Mouse (Mus musculus) neural tube, embryonic 11.5 days (tissue): ENCODE results near the gene Tmem199. TPM values are rescaled to one million over a fixed set of nuclear protein-coding genes. Genes with fewer than 3 reads are reported as not detected.

ENCODE experiments used
- ATAC-seq: fragments of 200-750 bp; cut with Nextera tagmentation; 2 replicates; pipeline ENCODE4 v1.8.0; 2017; ENCODE audit warnings: moderate number of reproducible peaks, mild to moderate bottlenecking, moderate TSS enrichment, moderate library complexity; ENCODE audit not compliant: insufficient read depth, low FRiP score, low TSS enrichment
- DNase-seq: peaks from one replicate; pipeline ENCODE4 v3.0.0-alpha.2; 2015; ENCODE audit warnings: low spot score
- H3K27ac ChIP-seq: fragments of 300-500 bp; sonication (generic); 2 replicates; pipeline ENCODE4 v1.5.1; 2014; ENCODE audit warnings: low read depth, mild to moderate bottlenecking, low read length
- H3K27me3 ChIP-seq: fragments of 300-500 bp; sonication (generic); 2 replicates; pipeline ENCODE4 v1.6.1; 2014; ENCODE audit warnings: mild to moderate bottlenecking, low read length, mixed read lengths; ENCODE audit not compliant: control insufficient read depth, insufficient read depth
- H3K36me3 ChIP-seq: fragments of 300-500 bp; sonication (generic); 2 replicates; pipeline ENCODE4 v1.6.1; 2014; ENCODE audit warnings: mild to moderate bottlenecking, low read length, moderate library complexity, mixed read lengths; ENCODE audit not compliant: control insufficient read depth, insufficient read depth
- H3K4me1 ChIP-seq: fragments of 300-500 bp; sonication (generic); 2 replicates; pipeline ENCODE4 v1.6.1; 2014; ENCODE audit warnings: low read length, mixed read lengths; ENCODE audit not compliant: control insufficient read depth, insufficient read depth
- H3K4me2 ChIP-seq: fragments of 300-500 bp; sonication (generic); 2 replicates; pipeline ENCODE4 v1.6.1; 2014; ENCODE audit warnings: low read depth, mild to moderate bottlenecking, moderate library complexity
- H3K4me3 ChIP-seq: fragments of 300-500 bp; sonication (generic); 2 replicates; pipeline ENCODE4 v1.5.1; 2014; ENCODE audit warnings: low read depth, low read length
- H3K9ac ChIP-seq: fragments of 300-500 bp; sonication (generic); 2 replicates; pipeline ENCODE4 v1.6.1; 2014; ENCODE audit warnings: mild to moderate bottlenecking, low read length
- H3K9me3 ChIP-seq: fragments of 300-500 bp; sonication (generic); 2 replicates; pipeline ENCODE4 v1.6.1; 2016; ENCODE audit warnings: low read length; ENCODE audit not compliant: control insufficient read depth
- WGBS: fragments of 180-500 bp; shearing (Covaris S2); extraction: QIAGEN DNeasy Blood & Tissue Kit; methylation state at CpG from one replicate; pipeline ENCODE4 v1.1.7; 2014; 5-methylcytosine and 5-hydroxymethylcytosine counted together
- polyA plus RNA-seq: library from polyadenylated mRNA; unstranded; fragments of >200 nt; fragmentation: Nextera tagmentation; extraction: Ambion mirVana; gene quantifications from 2 replicates; pipeline ENCODE4 v1.2.1, GENCODE M21; 2014

Tmem199 gene
- polyA plus RNA-seq, 1 experiment from 2014 or later: 87.3 TPM

DNA sequence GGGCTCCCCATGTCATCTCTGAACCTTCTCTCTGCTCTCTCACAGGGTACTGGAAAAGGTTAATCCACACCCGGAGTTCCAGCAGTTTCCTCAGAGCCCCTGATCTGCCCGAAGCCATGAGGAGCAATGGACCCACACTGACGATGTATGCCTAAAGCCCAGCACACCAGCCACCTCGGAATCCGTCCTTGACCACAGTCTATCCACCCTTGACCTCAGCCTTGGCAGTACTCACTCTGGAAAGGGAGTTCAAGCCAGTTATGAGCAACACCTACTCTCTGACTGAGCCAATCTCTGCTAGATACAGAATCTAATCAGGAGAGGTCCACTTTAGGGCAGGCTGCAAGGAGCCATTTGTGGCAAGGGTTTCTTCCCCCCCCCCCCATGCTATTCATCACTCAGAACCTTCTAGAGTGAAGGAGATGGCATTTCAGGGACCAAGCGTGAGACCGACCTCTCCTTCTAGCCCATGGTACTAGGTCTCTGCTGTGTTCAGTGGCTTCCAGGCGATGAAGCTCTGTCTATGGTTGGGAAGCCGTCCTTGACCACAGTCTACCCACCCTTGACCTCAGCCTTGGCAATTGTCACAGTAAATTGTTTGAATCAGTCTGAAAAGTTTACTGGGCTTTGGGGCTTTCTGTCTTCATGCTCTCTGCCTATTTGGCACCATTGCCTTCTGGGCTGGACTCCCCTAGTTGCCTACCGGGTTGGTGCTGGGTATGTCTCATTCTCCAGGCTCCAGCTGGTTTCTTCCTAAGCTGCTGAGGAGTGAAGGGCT, 40.5 kb downstream of the Tmem199 start:
- 91% methylated on average over 10 of the region's 10 CpGs for WGBS
- ATAC-seq: no peak

DNA sequence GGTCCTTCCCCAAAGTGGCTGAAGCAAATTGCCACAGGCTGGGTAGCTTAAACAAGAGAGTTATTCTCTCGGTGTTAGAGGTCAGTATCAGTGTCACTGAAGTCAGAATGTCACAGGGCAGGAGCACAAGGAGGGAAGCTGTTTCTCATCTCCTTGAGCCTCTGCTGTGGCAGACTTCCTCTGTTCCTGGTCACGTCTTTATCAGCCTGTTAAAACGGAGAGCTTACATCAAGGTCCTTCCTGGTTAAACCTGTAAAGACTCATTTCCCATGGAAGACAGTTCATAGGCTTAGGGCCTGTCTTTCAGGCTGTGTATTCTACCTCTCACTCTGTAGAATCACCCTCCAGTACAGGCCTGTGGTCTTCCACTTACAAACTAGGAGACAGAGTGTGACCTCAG, 44.0 kb downstream of the Tmem199 start:
- WGBS: 63% methylated on average over 3 of the region's 3 CpGs
- ATAC-seq: no peak
- Histone ChIP-seq H3K27me3 (no peaks in the 10 kb centered on the region), H3K36me3 (no peaks in the 10 kb centered on the region), H3K4me1 (peaks cover 9% of the 10 kb centered on the region; the same call in 1 of the 2 replicates), H3K27ac (no peak overlapping the region), H3K4me3 (no peak overlapping the region), H3K9ac (no peak overlapping the region), H3K9me3 (no peaks in the 10 kb centered on the region), H3K4me2 (no peak overlapping the region)
- DNase-seq: no peak

More for the DNA sequence above, 40.5 kb downstream of the Tmem199 start:
- Histone ChIP-seq H3K4me2 (no peak overlapping the region), H3K9me3 (no peaks in the 10 kb centered on the region), H3K36me3 (no peaks in the 10 kb centered on the region), H3K4me3 (no peak overlapping the region), H3K4me1 (no peaks in the 10 kb centered on the region; the same call in 1 of the 2 replicates), H3K9ac (no peak overlapping the region), H3K27me3 (no peaks in the 10 kb centered on the region), H3K27ac (no peak overlapping the region)
- no peak for DNase-seq

DNA sequence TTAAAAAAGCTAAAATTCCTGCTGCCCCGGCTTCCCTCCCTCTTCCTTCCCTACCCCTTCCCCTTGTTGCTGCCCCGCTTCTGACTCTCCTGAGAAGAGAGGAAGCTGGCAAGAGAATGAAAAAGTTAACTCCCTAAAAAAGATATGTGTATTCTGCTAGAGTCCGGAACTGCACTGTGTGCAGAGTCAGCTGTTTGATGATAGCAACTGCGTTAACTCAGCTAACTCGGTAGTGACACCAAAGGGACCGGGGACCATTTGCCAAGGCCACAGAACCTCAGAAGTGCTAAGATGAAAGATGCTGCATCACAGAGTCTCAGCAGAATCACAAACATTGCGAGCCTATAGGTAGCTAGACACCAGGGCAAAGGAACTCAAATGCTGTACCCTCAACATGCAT, 44.5 kb downstream of the Tmem199 start:
- H3K9me3 ChIP-seq: no peaks in the 10 kb centered on the region
- H3K9ac ChIP-seq: no peak overlapping the region
- no peak overlapping the region for H3K4me3 ChIP-seq
- no peaks in the 10 kb centered on the region for H3K27me3 ChIP-seq
- 90% methylated on average over 7 of the region's 7 CpGs for WGBS
- no peak for ATAC-seq
- H3K4me2 ChIP-seq: no peak overlapping the region
- no peaks in the 10 kb centered on the region for H3K36me3 ChIP-seq
- no peak overlapping the region for H3K27ac ChIP-seq
- DNase-seq: no peak
- H3K4me1 ChIP-seq: peaks cover 9% of the 10 kb centered on the region; the same call in 1 of the 2 replicates

DNA sequence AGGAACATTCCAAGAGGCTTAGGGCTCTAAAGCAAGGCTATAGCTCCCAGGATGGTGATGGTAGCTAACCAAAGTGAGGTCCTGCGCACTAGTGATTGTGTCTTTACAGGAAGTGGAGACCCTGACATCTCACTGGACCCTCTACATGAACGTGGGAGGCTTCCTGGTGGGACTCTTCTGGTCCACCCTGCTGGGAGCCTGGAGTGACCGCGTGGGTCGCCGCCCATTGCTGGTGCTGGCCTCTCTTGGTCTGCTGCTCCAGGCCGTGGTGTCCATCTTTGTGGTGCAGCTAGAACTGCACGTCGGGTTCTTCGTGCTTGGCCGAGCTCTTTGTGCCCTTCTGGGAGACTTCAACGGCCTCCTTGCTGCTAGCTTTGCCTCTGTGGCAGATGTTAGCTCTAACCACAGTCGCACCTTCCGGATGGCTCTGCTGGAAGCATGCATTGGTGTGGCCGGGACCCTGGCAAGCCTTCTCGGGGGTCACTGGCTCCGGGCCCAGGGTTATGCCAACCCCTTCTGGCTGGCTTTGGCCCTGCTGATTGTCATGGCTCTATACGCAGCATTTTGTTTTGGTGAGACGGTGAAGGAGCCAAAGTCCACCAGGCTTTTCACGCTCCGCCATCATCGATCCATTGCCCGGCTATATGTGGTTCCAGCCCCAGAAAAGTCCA, 45.6 kb downstream of the Tmem199 start:
- no peaks in the 10 kb centered on the region for H3K9me3 ChIP-seq
- WGBS: 69% methylated on average over 23 of the region's 23 CpGs
- peaks cover 9% of the 10 kb centered on the region; the same call in 1 of the 2 replicates for H3K4me1 ChIP-seq
- peak overlapping the region; percentile 67 for H3K4me2 ChIP-seq
- ATAC-seq (peak; percentile 25; the same call in 1 of the 2 replicates), DNase-seq (peak; percentile 15)
- peak overlapping the region; percentile 52 for H3K4me3 ChIP-seq
- no peak overlapping the region for H3K27ac ChIP-seq
- H3K9ac ChIP-seq: peak overlapping the region; percentile 68
- H3K27me3 ChIP-seq: no peaks in the 10 kb centered on the region
- no peaks in the 10 kb centered on the region for H3K36me3 ChIP-seq

- Histone ChIP-seq H3K9me3 (no peaks in the 10 kb centered on the region), H3K4me1 (peaks cover 9% of the 10 kb centered on the region; the same call in 1 of the 2 replicates), H3K27me3 (no peaks in the 10 kb centered on the region), H3K9ac (peak within 1 kb of the TSS; percentile 68), H3K27ac (peak within 1 kb of the TSS; percentile 14; the same call in 1 of the 2 replicates), H3K4me2 (peak within 1 kb of the TSS; percentile 67), H3K4me3 (peak within 1 kb of the TSS; percentile 52), H3K36me3 (no peaks in the 10 kb centered on the region)
- ATAC-seq (peak; percentile 93), DNase-seq (peak; percentile 86)
- under 1% methylated on average over 41 of the region's 41 CpGs for WGBS
Measured at GRCm38 (mm10) chr11:78465568-78466180, 46.3 kb downstream of the Tmem199 start, which contains the start of gene Slc46a1. TSS of gene Slc46a1 (plus strand) at chr11:78465697.

GRCm38 (mm10) chr11:78465116-78465515, 46.9 kb downstream of the Tmem199 start:
- Histone ChIP-seq H3K27ac (no peak overlapping the region), H3K4me3 (peak overlapping the region; percentile 52), H3K9me3 (no peaks in the 10 kb centered on the region), H3K4me2 (peak overlapping the region; percentile 67), H3K36me3 (no peaks in the 10 kb centered on the region), H3K9ac (no peak overlapping the region; the same call in 1 of the 2 replicates), H3K4me1 (peaks cover 9% of the 10 kb centered on the region; the same call in 1 of the 2 replicates), H3K27me3 (no peaks in the 10 kb centered on the region)
- ATAC-seq (no peak), DNase-seq (no peak)
- 33% methylated on average over 9 of the region's 9 CpGs for WGBS

DNA sequence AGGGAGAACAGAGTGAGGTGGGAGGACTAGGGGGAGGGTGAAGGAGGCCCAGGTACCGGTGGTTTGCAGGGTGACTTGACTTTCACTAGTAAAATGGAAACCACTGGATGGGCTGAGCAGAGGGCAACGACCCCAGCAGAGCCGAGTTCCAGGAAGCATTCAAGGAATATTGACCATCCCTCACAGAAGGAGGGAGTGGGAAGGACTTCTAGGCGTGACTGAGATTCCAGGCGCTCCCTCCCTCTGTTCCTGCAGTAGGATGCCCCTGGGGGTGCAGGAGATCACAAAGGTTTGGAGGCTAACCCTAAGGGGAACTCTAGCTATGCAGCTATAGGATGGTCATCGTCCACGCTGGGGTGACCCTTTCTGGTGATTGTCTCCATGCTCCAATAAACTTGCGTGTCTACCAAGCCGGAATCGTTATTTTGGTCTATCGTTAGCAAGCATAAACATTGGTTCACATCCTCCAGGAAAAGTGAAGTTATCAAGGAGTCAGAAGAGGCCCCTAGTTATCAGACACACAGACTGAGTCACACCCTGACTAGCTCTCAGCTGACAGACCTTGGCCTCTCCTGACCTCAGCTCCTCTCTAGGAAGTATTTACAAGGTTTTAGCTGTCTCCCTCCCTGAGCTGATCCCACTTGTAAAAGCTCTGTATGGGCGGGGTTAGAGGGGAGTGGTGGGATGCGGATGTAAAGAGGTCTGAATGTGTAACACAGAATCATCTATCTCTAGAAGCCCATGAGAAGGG, 48.5 kb downstream of the Tmem199 start:
- ATAC-seq: no peak
- Histone ChIP-seq H3K9me3 (no peaks in the 10 kb centered on the region), H3K9ac (no peak overlapping the region), H3K27ac (no peak overlapping the region), H3K36me3 (no peaks in the 10 kb centered on the region), H3K4me1 (peaks cover 9% of the 10 kb centered on the region; the same call in 1 of the 2 replicates), H3K4me2 (no peak overlapping the region), H3K4me3 (no peak overlapping the region), H3K27me3 (no peaks in the 10 kb centered on the region)
- 68% methylated on average over 13 of the region's 13 CpGs for WGBS
- no peak for DNase-seq

- no peak overlapping the region for H3K4me2 ChIP-seq
- no peaks in the 10 kb centered on the region for H3K36me3 ChIP-seq
- ATAC-seq (no peak), DNase-seq (no peak)
- no peak overlapping the region for H3K27ac ChIP-seq
- WGBS: 86% methylated on average over 5 of the region's 5 CpGs
- peaks cover 9% of the 10 kb centered on the region; the same call in 1 of the 2 replicates for H3K4me1 ChIP-seq
- no peak overlapping the region for H3K9ac ChIP-seq
- H3K27me3 ChIP-seq: no peaks in the 10 kb centered on the region
- H3K4me3 ChIP-seq: no peak overlapping the region
- H3K9me3 ChIP-seq: no peaks in the 10 kb centered on the region
Measured at GRCm38 (mm10) chr11:78462669-78463068, 49.3 kb downstream of the Tmem199 start.
